Mouse (Mus musculus) left cerebral cortex, adult 9 months (tissue): ENCODE data around the gene Gm11236.
"Not testable (repeated sequence)": the region's sequence is repeated elsewhere in the genome, so short reads cannot be mapped to it uniquely, and the experiment has no call there.

Source experiments
- DNase-seq, 2 experiments: peaks; one replicate each; pipeline ENCODE4 v3.0.0; 2022; ENCODE audit warnings: low spot score in 2 of 2

Gm11236 gene

DNA sequence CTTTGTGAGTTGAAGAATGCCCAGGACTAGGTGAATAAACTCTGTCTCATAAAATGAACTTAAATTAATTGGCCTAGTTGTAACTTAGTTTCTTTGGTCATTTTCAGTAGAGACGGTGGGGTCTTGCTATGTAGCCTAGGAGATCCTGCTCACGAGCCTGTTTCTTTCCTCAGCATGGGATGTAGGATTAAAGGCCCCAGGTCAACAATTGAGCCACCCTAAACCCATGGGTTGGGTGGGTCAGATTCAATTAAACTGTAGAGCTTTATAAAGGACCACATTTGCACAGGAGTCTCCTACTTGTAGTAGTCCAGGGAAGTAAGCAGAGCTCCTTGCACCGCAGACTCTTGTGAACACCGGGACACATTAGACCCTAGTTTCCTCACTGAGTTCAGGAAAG lies at the start of gene Gm11236:
Gene Gm11236 (plus strand): TSS at position 301 of the 400 bp plus-strand sequence.
- not testable (repeated sequence) for DNase-seq

GRCm38 (mm10) chr4:73599248-73599647 lies 38.7 kb upstream of the Gm11236 start:
- peak in 1 of 2 experiments; percentile 2 for DNase-seq

DNA sequence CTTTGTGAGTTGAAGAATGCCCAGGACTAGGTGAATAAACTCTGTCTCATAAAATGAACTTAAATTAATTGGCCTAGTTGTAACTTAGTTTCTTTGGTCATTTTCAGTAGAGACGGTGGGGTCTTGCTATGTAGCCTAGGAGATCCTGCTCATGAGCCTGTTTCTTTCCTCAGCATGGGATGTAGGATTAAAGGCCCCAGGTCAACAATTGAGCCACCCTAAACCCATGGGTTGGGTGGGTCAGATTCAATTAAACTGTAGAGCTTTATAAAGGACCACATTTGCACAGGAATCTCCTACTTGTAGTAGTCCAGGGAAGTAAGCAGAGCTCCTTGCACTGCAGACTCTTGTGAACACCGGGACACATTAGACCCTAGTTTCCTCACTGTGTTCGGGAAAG lies 30.3 kb upstream of the Gm11236 start, which contains the start of gene Gm11238:
Gene Gm11238 (plus strand): TSS at position 301 of the 400 bp plus-strand sequence.
- DNase-seq = not testable (repeated sequence)

DNA sequence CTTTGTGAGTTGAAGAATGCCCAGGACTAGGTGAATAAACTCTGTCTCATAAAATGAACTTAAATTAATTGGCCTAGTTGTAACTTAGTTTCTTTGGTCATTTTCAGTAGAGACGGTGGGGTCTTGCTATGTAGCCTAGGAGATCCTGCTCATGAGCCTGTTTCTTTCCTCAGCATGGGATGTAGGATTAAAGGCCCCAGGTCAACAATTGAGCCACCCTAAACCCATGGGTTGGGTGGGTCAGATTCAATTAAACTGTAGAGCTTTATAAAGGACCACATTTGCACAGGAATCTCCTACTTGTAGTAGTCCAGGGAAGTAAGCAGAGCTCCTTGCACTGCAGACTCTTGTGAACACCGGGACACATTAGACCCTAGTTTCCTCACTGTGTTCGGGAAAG lies 15.2 kb upstream of the Gm11236 start, which contains the start of gene Gm11237:
Gene Gm11237 (plus strand): TSS at position 301 of the 400 bp plus-strand sequence.
- DNase-seq = not testable (repeated sequence)

DNA sequence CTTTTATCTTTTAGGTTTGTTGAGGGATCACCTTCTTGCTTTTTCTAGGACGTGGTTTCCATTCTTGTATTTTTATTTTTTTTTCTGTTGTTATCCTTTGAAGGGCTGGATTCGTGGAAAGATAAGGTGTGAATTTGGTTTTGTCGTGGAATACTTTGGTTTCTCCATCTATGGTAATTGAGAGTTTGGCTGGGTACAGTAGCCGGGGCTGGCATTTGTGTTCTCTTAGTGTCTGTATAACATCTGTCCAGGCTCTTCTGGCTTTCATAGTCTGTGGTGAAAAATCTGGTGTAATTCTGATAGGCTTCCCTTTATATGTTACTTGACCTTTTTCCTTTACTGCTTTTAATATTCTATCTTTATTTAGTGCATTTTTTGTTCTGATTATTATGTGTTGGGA lies 23.9 kb downstream of the Gm11236 start:
- DNase-seq = not testable (repeated sequence)

- not testable (repeated sequence) for DNase-seq
Measured at GRCm38 (mm10) chr4:73668054-73668453, 30.1 kb downstream of the Gm11236 start, which contains the start of gene Gm11239. Gene Gm11239 (plus strand): TSS chr4:73668354.

GRCm38 (mm10) chr4:73683216-73683615 lies 45.3 kb downstream of the Gm11236 start, which contains the start of gene Gm428:
Gene Gm428 (plus strand): TSS chr4:73683516.
- not testable (repeated sequence) for DNase-seq
